Mouse (Mus musculus): ENCODE results near the gene Cenpv. TPM values are rescaled to one million over a fixed set of nuclear protein-coding genes. Genes with fewer than 3 reads are reported as not detected.

Cenpv gene
- polyA plus RNA-seq, 1 experiment from 2014 or later = 112 TPM

DNA sequence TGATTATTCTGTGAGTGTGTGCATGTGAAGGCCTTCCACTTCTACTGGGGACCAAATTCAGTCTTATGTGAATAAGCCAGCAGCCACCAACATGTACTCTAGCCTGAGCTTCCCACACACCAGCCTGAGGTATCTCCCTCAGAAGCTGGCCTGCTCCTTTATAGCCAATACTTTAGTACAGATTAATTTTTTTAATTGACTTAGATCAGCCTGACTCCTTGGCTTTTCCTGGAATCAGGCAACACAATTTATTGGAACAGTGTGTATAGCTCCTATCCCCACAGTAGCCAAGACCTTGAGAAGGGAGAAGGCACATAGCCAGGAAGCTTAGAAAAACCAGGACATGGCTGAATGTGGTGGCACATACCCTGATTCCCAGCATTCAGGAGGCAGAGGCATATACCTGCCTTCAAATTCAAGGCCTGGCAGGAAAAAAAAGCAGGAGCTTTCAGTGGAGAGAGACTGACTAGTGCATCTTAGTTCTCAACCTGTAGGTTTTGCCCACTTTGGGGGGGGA is 16.9 kb upstream of the Cenpv start:
- no peaks in the 10 kb centered on the region for H3K9me3 ChIP-seq (replicated peaks; ENCODE audit: control insufficient read depth, low read length)
- no peaks in the 10 kb centered on the region for H3K27me3 ChIP-seq (replicated peaks; ENCODE audit: control insufficient read depth, insufficient read depth, low read length)
- peak overlapping the region; percentile 89; the same call in 1 of the 2 replicates for H3K4me2 ChIP-seq (ENCODE audit: low read length)
- H3K36me3 ChIP-seq (ENCODE audit: control insufficient read depth, insufficient read depth, low read length) = peaks cover 31% of the 10 kb centered on the region
- H3K4me1 ChIP-seq (ENCODE audit: control insufficient read depth, insufficient read depth, low read length) = peaks cover 23% of the 10 kb centered on the region
- H3K27ac ChIP-seq (ENCODE audit: low read depth, low read length) = no peak overlapping the region
- DNase-seq (ENCODE audit: low spot score) (no peak), ATAC-seq (no peak)
- H3K9ac ChIP-seq (ENCODE audit: low read length) = no peak overlapping the region
- H3K4me3 ChIP-seq (ENCODE audit: low read depth, low read length) = no peak overlapping the region

DNA sequence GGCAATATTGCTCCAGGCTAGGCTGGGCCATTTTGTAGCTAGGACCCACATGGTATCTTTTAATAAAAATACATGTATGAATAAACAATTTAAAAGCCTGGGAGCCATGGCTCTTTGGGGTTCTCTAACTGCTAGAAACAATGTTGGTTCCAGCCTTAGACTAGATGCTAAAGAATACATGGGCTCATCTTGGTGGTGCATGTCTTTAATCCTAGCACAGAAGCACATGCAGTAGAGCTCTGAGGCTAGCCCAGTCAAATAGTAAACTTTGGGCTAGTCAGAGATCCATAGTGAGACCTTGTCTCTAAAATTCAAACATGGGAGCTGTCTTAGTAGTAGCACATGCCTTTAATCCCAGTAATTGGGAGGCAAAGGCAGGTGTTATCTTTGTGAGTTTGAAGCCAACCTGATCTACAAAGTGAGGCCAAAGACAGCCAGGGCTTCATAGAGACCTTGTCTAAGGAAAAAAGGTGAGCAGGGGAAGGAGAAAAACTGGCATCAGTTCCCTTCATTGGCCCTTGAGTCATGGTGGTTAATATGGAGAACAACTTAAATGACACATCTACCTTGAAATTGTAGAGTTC is 16.0 kb upstream of the Cenpv start:
- no peak for ATAC-seq
- Histone ChIP-seq H3K9ac (ENCODE audit: low read length) (no peak overlapping the region), H3K27me3 (replicated peaks; ENCODE audit: control insufficient read depth, insufficient read depth, low read length) (no peaks in the 10 kb centered on the region)

DNA sequence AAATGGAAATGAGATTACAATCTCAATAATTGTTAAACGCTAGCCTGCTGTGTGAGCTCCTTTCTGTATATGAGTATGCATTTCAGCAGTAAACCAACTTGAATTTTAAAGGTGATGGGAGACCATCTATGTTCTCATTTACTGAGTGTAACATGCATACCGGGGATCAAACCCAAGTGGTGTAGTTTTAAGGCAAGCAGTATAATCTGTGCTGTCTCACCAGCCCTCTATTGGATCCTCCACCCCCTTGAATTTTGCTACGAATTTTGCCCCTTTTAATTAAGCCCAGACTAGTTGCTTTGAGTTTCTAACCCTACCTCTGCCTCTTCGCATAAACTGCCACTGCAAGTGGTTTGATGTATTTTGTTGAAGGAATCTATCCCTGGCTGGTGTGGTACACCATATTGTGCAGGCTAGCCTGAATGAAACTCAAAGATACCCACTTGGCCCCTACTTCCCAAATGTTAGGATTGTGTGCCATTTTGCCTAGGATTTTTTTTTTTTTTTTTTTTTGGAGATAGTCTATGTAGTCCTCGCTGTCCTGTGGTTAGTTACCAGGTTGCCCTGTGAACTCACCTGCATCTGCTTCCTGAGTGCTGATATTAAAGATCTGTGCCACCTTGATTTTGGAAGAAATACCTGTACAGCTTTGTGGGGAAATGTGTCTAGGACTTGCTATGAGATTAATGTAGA is 15.2 kb upstream of the Cenpv start:
- Histone ChIP-seq H3K9ac (ENCODE audit: low read length) (peak overlapping the region; percentile 50), H3K27ac (ENCODE audit: low read depth, low read length) (no peak overlapping the region), H3K4me3 (ENCODE audit: low read depth, low read length) (peak overlapping the region; percentile 50), H3K27me3 (replicated peaks; ENCODE audit: control insufficient read depth, insufficient read depth, low read length) (no peaks in the 10 kb centered on the region), H3K4me1 (ENCODE audit: control insufficient read depth, insufficient read depth, low read length) (peaks cover 26% of the 10 kb centered on the region), H3K4me2 (ENCODE audit: low read length) (peak overlapping the region; percentile 89), H3K36me3 (ENCODE audit: control insufficient read depth, insufficient read depth, low read length) (peaks cover 31% of the 10 kb centered on the region), H3K9me3 (replicated peaks; ENCODE audit: control insufficient read depth, low read length) (no peaks in the 10 kb centered on the region)
- DNase-seq (ENCODE audit: low spot score) (no peak), ATAC-seq (no peak)
- WGBS = 58% methylated on average over 5 of the region's 5 CpGs

More for the DNA sequence above, 16.0 kb upstream of the Cenpv start:
- H3K4me2 ChIP-seq (ENCODE audit: low read length) = peak overlapping the region; percentile 89
- H3K4me1 ChIP-seq (ENCODE audit: control insufficient read depth, insufficient read depth, low read length) = peaks cover 23% of the 10 kb centered on the region
- peaks cover 31% of the 10 kb centered on the region for H3K36me3 ChIP-seq (ENCODE audit: control insufficient read depth, insufficient read depth, low read length)
- H3K27ac ChIP-seq (ENCODE audit: low read depth, low read length) = no peak overlapping the region
- H3K9me3 ChIP-seq (replicated peaks; ENCODE audit: control insufficient read depth, low read length) = no peaks in the 10 kb centered on the region
- no peak for DNase-seq (ENCODE audit: low spot score)
- H3K4me3 ChIP-seq (ENCODE audit: low read depth, low read length) = peak overlapping the region; percentile 50

DNA sequence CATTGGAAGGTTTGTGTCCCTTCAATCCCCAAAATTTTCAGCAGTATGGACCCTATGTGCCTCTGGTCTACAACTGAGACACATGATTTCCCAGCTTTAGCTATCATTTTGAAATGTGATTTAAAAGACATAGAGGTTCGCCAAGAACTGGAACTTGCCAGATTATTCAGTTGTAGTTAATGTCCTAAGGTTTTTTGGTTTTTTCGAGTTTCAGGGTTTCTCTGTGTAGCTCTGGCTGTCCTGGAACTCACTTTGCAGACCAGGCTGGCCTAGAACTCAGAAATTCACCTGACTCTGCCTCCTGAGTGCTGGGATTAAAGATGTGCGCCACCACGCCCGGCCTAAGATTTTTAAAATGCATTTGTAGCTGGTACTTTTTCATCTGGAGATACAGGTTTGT is 14.6 kb upstream of the Cenpv start:
- H3K9ac ChIP-seq (ENCODE audit: low read length) = peak overlapping the region; percentile 50
- no peaks in the 10 kb centered on the region for H3K9me3 ChIP-seq (replicated peaks; ENCODE audit: control insufficient read depth, low read length)
- H3K36me3 ChIP-seq (ENCODE audit: control insufficient read depth, insufficient read depth, low read length) = peaks cover 31% of the 10 kb centered on the region
- no peak overlapping the region for H3K27ac ChIP-seq (ENCODE audit: low read depth, low read length)
- WGBS = 86% methylated on average over 5 of the region's 5 CpGs
- no peaks in the 10 kb centered on the region for H3K27me3 ChIP-seq (replicated peaks; ENCODE audit: control insufficient read depth, insufficient read depth, low read length)
- H3K4me3 ChIP-seq (ENCODE audit: low read depth, low read length) = peak overlapping the region; percentile 50
- DNase-seq (ENCODE audit: low spot score) (no peak), ATAC-seq (no peak)
- peaks cover 26% of the 10 kb centered on the region for H3K4me1 ChIP-seq (ENCODE audit: control insufficient read depth, insufficient read depth, low read length)
- peak overlapping the region; percentile 89 for H3K4me2 ChIP-seq (ENCODE audit: low read length)

DNA sequence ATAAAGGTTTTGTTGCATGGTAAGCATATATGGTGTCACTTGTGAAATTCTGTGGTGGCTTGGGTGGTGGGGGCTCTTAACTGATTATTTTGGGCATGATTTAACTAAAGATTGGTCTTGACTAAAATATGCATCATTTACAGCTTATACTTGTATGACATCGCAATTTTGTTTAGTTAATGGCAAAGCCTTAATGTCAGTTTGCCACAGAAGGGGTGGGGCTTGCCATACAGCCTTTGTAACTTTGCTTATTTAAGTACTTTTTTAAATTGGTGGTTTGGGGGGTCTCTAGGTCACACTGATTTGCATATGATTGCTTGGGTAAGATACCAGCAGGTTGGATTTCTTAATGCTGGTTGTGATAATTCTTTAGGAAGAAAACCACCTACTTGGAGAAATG is 14.1 kb upstream of the Cenpv start:
- Histone ChIP-seq H3K9ac (ENCODE audit: low read length) (peak overlapping the region; percentile 50), H3K4me3 (ENCODE audit: low read depth, low read length) (peak overlapping the region; percentile 50), H3K4me1 (ENCODE audit: control insufficient read depth, insufficient read depth, low read length) (peaks cover 26% of the 10 kb centered on the region), H3K9me3 (replicated peaks; ENCODE audit: control insufficient read depth, low read length) (no peaks in the 10 kb centered on the region), H3K4me2 (ENCODE audit: low read length) (peak overlapping the region; percentile 89), H3K36me3 (ENCODE audit: control insufficient read depth, insufficient read depth, low read length) (peaks cover 31% of the 10 kb centered on the region), H3K27me3 (replicated peaks; ENCODE audit: control insufficient read depth, insufficient read depth, low read length) (no peaks in the 10 kb centered on the region), H3K27ac (ENCODE audit: low read depth, low read length) (no peak overlapping the region)
- no peak for DNase-seq (ENCODE audit: low spot score)
- ATAC-seq = no peak
- WGBS = 37% methylated on average over 1 of the region's 1 CpGs

DNA sequence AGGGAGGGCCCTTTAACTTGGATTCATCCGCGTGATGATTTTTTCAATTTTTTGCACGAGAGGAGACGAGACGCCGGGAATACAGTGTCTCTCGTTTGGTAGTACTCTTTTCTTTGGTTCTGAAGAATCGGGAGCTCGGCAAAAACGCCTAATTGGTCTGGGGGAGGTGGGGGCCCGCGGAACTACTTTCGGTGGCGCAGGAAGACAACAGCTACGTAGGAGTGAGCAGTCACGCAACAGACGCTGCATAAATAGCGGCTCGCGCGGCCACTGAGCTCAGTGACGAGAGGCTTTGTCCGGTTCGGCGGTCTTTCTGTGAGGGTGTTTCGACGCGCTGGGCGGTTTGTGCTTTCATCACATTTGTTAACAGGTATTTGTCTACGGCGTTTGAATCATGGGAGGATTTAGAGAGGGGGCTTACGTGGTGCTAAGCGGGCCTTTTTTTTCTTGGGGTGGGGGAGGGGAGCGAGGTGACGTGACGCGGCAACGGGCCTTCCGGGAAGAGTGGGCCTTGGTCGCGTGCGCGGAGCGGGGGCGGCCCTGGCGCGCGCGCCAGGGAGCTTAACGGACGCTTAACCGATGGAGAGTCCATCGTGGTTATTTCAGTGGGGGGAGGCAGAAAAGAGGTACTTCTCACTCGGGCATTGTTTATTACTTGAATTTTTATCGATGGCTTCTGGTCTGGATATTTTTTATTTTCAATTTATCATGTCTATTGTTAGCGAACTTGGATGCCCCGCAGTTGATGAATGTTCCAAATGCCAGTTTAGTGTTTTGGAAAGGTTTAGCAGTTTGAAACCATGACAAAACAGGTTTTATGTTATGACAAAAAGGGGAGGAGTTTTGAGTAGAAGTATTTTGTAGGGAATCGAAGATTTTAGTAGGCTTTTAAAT is 12.4 kb upstream of the Cenpv start:
- H3K27ac ChIP-seq (ENCODE audit: low read depth, low read length) = peak overlapping the region; percentile 88
- peak overlapping the region; percentile 85 for H3K9ac ChIP-seq (ENCODE audit: low read length)
- under 1% methylated on average over 58 of the region's 58 CpGs for WGBS
- H3K9me3 ChIP-seq (replicated peaks; ENCODE audit: control insufficient read depth, low read length) = no peaks in the 10 kb centered on the region
- H3K4me3 ChIP-seq (ENCODE audit: low read depth, low read length) = peak overlapping the region; percentile 46
- H3K4me2 ChIP-seq (ENCODE audit: low read length) = peak overlapping the region; percentile 53
- peak; percentile 87 for ATAC-seq
- peak; percentile 95 for DNase-seq (ENCODE audit: low spot score)
- peaks cover 31% of the 10 kb centered on the region for H3K36me3 ChIP-seq (ENCODE audit: control insufficient read depth, insufficient read depth, low read length)
- H3K27me3 ChIP-seq (replicated peaks; ENCODE audit: control insufficient read depth, insufficient read depth, low read length) = no peaks in the 10 kb centered on the region
- H3K4me1 ChIP-seq (ENCODE audit: control insufficient read depth, insufficient read depth, low read length) = peaks cover 26% of the 10 kb centered on the region

GRCm38 (mm10) chr11:62550727-62551225 is 11.7 kb upstream of the Cenpv start, which contains the start of gene Ubb:
TSS of gene Ubb (plus strand) at chr11:62551171.
- H3K4me3 ChIP-seq (ENCODE audit: low read depth, low read length) = peak within 1 kb of the TSS; percentile 46
- H3K27me3 ChIP-seq (replicated peaks; ENCODE audit: control insufficient read depth, insufficient read depth, low read length) = no peaks in the 10 kb centered on the region
- peak within 1 kb of the TSS; percentile 75 for H3K4me2 ChIP-seq (ENCODE audit: low read length)
- peaks cover 26% of the 10 kb centered on the region for H3K4me1 ChIP-seq (ENCODE audit: control insufficient read depth, insufficient read depth, low read length)
- H3K36me3 ChIP-seq (ENCODE audit: control insufficient read depth, insufficient read depth, low read length) = peaks cover 29% of the 10 kb centered on the region
- peak; percentile 97 for ATAC-seq
- peak within 1 kb of the TSS; percentile 85 for H3K9ac ChIP-seq (ENCODE audit: low read length)
- WGBS = under 1% methylated on average over 38 of the region's 40 CpGs
- DNase-seq (ENCODE audit: low spot score) = peak; percentile 100
- H3K9me3 ChIP-seq (replicated peaks; ENCODE audit: control insufficient read depth, low read length) = no peaks in the 10 kb centered on the region
- H3K27ac ChIP-seq (ENCODE audit: low read depth, low read length) = peak within 1 kb of the TSS; percentile 95

GRCm38 (mm10) chr11:62550227-62550685 is 11.2 kb upstream of the Cenpv start:
- peak overlapping the region; percentile 46 for H3K4me3 ChIP-seq (ENCODE audit: low read depth, low read length)
- peak overlapping the region; percentile 84 for H3K9ac ChIP-seq (ENCODE audit: low read length)
- peak overlapping the region; percentile 95 for H3K27ac ChIP-seq (ENCODE audit: low read depth, low read length)
- WGBS = 5% methylated on average over 11 of the region's 11 CpGs
- H3K36me3 ChIP-seq (ENCODE audit: control insufficient read depth, insufficient read depth, low read length) = peaks cover 24% of the 10 kb centered on the region
- no peaks in the 10 kb centered on the region for H3K9me3 ChIP-seq (replicated peaks; ENCODE audit: control insufficient read depth, low read length)
- peaks cover 22% of the 10 kb centered on the region for H3K4me1 ChIP-seq (ENCODE audit: control insufficient read depth, insufficient read depth, low read length)
- no peaks in the 10 kb centered on the region for H3K27me3 ChIP-seq (replicated peaks; ENCODE audit: control insufficient read depth, insufficient read depth, low read length)
- H3K4me2 ChIP-seq (ENCODE audit: low read length) = peak overlapping the region; percentile 75
- peak; percentile 70 for DNase-seq (ENCODE audit: low spot score)
- peak; percentile 25 for ATAC-seq

All from forebrain, embryonic 14.5 days (tissue).